Mouse (Mus musculus) left cerebral cortex, adult 8-10 months (tissue): ENCODE measurements at regions not wholly inside any gene's neighbourhood (a gene's known extent, or its start where the extent isn't known, plus 50 kb on each side); places are given as distances from the start of the nearest gene placed in this dataset.
"Not testable (repeated sequence)": the region's sequence is repeated elsewhere in the genome, so short reads cannot be mapped to it uniquely, and the experiment has no call there.

Source experiments
- DNase-seq, 2 experiments: peaks; one replicate each; pipeline ENCODE4 v3.0.0; 2022; ENCODE audit warnings: low spot score in 2 of 2

DNA sequence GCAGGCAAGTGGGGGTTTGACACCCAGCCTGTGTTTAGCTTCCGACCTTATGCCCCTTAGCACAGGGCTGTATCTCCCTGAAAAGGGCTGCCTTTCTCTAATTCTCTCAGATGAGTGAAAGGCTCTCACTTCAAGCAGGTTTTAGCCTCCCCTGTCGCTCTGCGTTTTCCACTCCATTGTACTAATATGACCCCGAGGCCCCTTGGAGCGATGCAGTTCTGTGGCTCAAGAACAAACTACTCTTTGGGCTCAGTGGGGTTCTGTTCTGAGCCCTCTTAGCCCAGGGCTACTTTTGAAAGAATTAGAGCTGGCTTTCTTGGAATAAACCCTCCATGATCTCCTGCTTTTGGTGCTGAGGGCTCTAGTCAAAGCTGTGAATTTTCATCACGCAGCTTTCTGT, 53.4 kb upstream of the Castor2 start:
- DNase-seq = no peak

DNA sequence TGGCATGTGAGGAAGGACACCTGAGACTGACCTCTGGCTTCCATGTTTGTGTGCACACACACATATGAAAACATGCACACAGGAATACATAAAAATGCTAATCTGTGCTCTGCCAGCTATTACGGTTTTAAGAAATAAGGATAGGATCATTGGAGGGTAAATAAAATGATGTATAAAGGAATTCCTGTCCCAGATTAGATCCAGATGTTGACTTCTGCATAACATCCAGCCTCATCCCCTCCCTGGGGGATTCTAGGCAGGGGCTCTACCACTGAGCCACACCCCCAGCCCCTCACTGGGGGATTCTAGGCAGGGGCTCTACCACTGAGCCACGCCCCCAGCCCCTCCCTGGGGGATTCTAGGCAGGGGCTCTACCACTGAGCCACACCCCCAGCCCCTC, 56.6 kb upstream of the Castor2 start:
- DNase-seq = not testable (repeated sequence)

DNA sequence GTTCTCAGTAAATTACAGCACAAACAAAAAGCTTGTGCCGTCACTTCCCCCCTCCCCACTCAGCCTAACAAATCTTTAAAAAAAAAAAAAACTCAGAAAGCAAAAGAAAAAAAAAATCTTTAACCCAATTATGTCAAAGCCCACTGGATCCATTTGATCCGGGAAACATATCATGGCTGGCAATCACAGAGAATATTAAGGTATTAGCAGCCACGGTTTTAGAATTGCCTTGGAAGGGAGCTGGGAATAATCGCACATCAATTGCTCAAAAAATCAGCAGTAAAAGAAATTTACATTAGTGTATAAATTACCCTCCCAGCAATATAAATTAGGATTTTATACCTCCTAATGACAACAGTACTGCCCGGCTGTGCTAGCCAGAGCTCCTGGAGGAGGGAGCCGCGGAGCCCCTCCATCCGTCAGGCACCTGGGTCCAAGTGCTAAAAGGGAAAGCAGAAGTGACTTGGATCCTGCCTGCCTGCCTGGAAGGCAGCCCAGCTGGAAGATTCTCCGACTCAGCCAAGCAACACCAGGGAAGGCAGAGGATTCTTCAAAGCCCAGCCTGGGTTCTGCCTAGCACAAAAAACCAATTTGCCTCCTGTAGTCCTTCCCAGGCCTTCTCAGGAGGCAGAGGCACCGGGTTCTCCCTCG, 72.1 kb upstream of the Castor2 start:
- DNase-seq = no peak

DNA sequence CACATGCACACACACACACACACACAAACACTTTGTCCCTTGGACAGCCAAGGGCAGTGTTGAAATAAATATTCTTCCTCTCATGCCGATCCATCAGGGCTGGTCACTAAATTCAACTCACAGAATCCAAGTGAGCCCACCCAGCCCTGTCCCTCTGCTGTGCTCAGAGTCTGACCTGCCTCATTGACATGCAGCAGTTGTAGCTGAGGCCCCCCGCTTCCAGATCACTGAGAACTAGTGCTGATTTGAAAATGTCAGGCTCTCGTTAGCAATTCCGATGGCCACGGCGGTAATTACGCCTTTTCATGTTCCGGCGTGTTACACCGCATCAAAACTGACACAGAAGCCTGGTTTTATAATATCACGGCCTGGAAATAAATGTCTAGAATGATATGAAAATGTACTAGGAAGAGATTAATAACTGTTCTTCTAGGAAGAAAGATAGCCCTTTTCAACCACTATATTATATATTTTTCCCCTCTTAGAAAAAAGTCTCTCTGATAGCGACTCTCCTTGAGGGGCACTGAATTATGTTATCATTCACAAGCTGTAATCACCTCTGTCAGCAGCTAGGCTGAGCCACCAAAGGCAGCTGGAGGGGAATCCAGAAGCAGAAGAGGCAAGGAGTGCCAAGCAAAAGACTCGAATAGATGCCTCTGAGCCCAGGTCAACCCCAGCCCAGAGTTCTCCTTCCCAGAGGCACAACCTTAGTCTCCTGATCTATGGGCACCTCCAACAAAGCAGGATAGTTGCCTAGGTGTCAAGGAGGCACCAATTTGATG, 79.7 kb upstream of the Castor2 start:
- DNase-seq = no peak

DNA sequence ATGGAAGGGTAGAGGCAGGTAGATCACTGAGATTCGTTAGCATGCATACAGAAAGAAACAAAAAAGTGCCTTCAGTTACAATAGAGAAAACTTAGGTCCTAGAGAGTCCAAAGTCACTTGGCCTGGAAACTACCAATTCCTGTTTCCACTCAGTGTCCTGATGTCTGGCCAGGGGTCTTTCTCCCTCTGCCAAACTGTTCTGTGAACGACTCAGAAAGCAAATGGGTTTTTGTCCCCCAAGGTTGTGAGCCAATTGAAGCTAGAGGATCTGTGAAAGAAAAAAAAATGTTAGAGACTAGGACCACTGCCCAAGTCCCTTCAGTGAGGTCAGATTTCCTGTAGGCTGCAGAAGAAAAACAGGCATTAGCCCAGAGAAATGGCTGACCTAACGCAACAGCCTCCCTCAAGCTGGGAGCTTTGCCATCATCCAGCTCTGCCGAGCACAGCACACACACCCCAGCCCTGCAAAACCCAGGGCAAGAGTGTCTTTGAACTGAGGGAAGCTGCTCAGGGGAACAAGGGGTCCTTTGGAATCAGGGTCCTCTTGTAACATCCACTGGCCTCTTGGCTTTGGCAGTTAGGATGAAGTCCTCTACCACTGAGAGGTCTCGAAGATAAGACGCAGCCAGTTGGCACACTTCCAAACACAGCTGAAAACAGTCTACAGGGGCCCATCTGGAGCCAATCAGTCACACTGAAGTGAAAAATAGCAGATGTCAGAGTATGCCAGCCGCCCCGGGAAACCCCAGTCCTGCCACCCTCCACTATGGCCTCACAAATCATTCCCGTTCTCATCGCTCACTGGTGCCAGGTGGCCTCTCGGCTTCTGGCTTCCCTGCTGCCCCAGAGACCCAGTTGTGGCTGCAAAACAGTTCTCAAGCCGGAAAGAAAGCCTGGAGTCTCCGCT, 85.0 kb upstream of the Castor2 start:
- DNase-seq = no peak

DNA sequence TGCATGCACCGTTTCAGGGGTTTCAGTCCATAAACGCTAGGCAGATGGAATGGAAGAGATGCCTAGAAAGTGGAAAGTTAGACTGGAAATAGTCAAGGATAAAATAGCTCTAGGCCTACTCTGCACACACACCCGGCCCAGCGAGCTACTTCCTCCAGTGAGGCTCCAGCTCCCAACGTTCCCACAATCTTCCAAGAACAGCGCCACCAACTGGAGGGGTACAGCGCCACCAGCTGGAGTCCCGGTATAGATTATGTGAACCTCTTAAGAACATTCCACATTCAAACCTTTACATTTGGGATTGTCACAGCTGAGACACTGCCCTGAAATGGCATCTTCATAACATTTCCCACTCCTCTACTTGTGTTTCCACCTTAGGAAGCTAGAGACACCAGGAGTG, 86.3 kb upstream of the Castor2 start:
- no peak for DNase-seq

DNA sequence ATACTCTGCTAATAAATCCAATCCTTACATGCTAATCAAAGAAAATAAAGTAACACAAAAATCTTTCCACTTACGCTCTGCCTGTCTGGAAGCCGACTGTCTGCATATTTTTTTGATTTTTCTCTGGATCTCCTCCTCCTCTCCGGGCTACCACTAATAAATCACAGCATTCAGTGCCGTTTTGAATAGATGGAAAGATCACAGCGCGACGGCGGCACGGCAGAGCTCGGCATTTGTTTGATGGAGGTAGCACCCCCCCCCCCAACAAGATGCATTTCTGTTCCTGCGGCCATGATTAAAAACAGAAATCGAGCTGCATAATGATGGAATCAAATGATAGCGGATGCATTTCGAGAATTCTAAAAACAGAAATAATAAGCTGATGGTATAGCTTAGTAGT, 89.7 kb upstream of the Castor2 start:
- DNase-seq = no peak

DNA sequence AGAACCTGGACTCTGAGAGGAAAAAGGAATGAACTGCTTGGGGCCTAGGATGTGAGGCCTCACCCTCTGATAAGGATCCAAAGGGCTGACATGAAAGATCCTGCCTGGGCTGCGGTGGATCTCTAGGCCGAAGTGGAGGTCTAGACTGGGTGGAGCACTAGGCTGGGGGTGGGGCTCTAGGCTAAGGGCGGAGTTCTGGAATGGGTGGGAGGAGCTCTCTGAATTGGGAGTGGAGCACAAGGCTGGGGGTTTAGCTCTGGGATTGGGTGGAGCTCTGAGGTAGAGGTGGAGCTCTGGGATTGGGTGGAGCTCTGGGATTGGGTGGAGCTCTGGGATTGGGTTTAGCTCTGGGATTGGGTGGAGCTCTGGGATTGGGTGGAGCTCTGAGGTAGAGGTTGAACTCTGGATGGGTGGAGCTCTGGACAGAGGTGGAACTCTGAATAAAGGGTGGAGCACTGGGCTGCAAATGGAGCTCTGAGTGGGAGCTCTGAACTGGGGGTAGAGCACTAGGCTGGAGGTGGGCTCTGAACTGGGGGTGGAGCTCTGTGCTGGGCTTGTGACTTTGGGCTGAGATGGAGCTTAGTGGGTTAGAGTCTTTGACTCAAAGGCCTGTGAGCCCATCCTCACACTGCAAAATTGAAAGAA, 92.3 kb upstream of the Castor2 start:
- no peak for DNase-seq

DNA sequence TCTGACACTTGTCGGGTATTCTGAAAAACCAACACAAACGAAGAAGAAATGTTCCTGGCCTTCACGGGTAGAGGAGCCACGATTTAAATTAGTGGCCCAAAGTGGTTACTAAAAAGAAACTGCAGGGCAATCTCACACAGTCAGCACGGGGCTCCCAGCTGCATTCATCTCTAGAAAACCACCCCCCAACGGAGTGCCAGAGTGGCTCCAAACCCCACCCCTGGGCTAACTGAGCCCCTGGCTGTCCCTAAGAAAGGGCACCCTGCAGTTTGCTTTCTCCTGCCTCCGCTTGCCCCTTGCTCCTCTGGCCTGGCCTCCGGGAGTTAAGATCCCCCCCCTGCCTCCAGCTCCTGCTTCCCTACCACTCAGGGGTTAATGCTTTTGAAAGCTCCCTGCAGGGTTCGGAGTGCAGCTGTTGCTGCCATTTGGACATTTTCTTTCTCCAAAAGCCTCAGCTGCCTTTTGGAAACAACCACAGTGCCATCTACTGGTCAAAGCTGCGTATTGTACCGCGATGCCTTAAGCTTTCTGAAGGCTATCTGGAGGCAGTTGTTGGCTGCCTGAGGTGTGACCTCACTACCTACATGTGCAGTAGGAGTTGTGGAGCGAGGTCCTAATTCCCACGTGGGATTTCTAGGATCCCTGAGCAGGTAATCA, 92.9 kb upstream of the Castor2 start:
- peak; percentile 55 to 84 for DNase-seq

DNA sequence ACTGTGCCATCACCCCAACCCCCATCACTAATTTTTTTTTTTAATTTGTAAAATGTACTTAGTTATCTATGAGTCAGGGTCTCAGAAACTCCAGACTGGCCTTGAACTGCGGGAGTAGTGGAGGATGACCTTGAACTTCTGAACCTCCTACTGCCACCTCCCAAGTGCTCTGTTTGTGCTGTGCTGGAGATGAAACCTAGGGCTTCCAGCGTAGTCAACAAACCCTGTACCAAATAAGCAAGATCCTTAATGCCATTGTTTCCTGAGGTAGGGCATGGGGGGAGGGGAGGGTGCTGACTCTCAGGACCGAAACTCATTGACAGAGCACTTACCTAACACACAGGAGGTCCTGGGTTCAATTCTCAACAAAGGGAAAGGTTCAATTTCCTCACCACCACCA, 93.5 kb upstream of the Castor2 start:
- no peak for DNase-seq

DNA sequence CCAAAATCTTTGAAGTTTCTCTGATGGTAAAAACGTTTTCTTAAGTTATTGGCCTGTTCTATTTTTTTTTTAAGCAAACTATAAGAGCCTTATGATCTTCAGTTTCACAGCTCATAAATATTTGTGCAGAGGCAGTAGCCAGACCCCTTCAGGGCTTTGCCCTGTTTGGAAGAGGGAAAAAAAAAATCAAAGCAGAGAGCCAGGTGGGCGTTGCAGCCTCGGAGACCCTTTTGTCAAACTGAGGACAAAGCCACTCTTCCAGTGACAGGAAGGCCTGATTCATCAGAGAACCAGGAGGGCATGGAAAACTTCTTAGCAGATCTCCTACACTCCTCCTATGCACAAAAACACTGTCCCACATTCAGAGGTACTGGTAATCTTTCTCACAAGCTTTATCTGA, 99.4 kb upstream of the Castor2 start:
- no peak for DNase-seq

DNA sequence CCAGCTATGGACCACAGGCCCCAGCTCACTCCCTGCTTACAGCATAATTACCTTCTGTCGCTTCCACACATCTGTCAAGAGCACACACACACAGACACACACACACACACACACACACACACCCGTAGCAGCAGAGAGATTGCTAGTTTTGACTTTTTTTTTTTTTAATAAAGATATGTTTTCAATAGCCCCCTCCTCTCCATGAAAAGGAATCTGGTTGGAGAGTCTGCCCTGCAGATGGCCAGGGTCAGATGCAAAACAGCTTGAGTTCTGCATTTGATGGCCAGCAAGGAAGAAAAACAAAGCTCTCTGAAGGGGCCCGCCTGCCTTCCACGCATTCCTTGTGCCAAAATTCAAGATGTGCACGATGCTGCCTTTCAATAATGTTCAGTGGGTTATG, 99.8 kb upstream of the Castor2 start:
- no peak for DNase-seq

DNA sequence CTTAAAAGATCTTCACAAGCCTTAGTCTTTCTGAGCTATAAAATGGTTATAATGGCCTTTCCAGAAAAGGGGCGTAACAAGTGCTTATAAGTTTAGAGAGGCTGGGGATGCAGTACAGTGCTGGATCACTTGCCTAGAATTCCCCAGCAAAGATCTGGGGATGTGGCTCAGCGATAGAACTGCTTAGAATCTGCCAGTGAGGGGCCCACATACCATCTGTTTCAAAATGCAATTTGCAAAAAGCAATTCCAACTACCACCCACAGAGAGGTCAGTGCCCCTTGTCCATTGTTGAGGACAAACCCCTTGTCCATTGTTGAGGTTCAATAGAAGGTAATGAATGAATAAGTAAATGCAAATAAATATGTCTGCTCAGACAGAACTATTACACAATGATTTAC, 107.5 kb upstream of the Castor2 start:
- no peak for DNase-seq

DNA sequence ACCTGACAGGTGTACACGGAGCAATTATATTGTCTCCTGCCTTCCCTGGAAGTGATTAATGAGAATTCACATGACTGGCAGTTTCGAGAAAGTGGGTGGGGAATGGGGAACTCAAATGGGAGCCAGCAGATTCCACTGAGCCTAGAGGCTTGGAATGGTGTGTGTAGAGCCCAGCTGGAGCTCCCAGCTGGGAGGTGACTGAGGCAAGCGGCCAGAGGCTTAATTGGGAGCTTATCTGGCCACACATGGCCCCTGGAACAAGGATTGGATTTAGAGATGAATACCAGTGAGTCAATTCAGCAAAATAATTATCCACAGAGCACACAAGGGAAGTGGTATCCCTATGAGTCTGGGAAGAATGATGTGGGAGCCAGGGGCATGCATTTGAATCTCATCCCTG, 108.0 kb upstream of the Castor2 start:
- no peak for DNase-seq

DNA sequence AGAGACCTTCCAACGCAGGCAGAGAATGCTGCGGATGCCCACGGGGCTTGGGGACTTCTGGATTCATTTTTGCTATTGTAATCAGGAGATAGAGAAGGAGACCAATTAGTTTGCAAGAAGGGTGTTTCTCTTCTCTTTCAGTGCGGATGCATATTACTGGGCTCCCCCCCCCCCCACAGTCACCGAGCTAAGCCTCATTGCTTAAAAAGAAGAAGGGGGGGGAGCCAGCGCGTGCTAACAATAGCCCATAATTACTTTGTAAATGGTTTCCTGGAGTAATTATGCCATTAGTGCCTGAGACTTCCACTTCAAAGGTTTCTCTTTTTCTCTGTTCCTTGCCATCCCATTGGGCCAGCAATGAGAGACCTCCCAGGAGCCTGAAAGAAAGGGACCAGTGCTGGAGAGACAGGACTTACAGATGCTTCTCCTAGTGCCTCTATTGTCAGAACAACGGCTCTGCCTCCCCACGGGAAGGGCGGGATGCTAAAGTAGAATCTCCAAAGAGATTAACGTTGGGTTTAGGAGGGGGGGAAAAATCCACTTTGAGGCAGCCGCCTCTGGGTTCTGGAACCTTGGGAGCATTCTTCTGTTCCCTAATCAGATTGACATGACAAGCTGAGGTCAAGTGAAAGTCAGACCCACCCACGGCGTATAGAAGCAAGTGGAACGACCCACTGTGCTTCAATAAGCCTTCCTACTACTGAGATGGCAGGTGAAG, 116.1 kb upstream of the Castor2 start:
- DNase-seq = no peak

DNA sequence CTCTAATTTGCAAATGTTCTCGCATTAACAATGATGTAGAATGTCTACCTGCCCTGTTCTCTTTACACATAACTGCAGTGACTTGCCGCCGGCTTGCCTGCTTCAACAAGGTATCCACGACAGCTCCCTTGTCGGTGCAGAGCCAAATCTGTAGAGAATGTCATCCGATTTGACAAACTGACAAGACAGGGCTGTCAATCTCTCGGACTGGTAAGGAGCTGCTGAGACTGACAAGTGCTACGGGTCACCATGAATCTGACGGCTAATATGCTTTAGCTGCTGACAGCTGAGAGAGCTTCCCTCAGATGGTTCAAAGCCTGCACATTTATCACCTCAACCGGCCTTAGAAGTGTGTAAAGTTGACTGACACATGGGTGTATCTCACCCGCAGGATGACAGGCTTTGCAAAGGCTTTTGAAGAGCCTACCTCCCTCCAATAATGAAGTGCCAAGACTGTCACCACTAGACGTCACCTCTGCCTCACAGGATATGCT, 129.0 kb upstream of the Castor2 start:
- no peak for DNase-seq

DNA sequence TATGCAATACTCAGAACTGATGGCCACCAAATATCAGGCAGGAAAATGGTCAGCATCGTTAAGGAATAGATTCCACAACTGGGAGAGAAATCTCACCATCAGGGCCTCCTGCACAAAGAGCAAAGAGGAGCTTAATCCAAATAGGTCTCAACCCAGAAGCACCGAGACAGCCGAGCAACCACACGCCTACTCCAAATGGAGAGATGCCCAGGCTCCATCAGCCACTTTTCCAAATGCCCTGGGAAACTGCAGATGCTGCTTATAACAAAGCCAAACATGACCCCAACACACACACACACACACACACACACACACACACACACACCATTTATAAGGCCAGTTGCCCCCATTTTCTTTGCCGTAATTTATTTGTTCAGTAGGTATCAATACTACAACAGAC, 136.2 kb upstream of the Castor2 start:
- DNase-seq = no peak

DNA sequence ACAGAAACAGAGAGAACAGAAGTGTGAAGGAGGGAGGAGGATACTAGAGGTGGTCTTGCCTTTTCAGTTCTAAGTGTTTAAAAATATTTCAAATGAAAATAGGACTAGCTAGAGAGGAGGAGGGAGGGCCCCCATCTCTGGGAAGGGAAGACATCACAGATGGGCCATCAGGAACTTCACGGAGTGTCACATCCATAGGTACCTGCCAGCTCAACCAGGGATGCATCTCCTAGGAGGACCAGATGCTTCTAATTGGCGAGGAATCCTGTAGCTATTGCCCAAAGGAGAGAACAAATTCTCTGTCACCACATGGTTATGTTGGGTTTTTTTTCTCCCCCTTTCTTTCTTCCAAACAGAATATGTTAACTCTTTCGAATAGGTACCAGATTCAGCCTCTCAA, 158.7 kb upstream of the Castor2 start:
- DNase-seq = peak in 1 of 2 experiments; percentile 70

DNA sequence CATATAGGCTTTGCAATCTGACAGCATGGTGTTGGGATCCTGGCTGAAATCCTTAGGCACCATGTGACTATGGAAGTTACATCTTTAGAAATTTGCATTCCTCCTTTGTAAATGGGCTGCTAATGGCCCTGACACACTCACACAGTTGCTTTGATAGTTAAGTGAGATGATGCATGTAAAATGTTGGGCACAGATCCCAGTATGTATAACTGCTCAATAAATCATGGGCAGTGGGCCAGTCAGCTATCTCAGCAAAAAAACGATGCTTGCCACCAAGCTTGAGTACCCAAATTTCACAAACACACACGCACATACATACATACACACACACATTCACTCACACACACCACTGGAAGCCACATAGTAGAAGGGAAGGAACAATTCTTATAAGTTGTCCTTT, 159.5 kb upstream of the Castor2 start:
- DNase-seq = no peak
